Mouse (Mus musculus): ENCODE data around the gene Cacna2d4. TPM values are rescaled to one million over a fixed set of nuclear protein-coding genes. Genes with fewer than 3 reads are reported as not detected.

The Cacna2d4 gene
- polyA plus RNA-seq (2015; fragmentation: Illumina TruSeq; extraction: RNeasy Lipid Tissue Mini Kit (QIAGEN cat#74804); ENCODE audit: insufficient read depth, low replicate concordance), result 2.0 TPM

DNA sequence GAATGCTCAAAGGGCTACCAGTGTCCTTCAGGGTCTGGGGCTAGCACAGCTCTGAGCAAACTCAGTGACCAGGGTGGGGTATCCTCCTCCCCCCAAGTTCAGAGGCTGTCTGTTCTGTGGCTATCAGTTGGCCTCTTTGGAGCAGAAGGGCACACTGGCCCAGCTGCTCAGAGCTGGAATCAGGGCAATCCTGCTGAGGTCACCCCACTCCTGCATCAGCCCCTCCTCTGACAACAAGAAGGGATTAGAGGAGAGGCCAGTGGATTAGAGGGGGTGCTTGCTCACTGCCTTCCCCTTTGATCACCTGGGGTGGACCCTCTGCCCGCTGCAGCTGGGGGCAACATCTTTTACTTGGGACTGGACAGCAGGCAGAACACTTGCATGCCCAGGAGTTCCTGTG is at the start of gene Cacna2d4:
Gene Cacna2d4 (plus strand): TSS at position 286 of the 400 bp plus-strand sequence.

DNA sequence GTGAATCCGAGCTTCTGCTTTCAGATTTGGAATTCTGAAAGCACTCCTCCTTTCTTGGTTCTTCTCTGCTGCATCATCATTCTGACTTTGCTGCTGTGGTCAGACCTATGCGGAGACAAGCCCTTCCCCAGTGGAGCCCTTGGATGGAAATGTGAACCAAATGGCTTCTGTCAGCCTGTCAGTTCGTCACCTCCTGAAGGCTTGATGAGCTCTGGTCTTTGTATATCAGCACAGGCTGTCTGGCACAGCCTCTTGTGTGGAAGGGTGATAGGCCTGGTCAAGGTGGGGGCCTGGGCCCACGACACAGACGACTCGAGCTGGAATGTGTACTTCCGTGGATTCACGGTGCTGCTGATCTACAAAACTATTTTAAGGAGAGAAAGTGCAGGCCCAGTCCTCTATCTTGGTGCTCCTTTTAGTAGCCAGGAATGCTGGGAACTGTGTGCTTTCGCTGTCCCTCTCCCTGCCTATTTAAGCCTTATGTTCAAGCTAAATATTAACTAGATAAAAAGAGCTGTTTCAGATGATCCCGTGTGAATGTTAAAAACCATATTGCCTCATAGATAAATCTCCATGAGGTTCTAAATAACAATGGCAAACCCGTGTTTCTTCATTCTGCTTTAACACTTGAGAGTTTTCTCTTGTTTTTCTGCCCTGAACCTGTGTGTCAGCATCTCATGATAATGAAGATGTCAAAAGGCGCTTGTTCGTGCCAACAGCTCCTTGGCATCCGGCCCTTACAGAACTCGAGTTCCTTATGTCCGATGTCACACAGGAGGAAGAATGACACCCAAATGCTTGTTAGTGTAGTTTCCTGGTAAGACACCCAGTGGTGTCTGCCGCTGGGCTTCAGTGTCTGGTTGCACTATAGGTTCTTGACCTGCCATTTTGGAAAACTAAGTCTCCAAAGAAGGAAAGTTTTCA is 39.7 kb upstream of the Cacna2d4 start, which contains the start of gene Cacna1c:
Gene Cacna1c (minus strand): TSS at position 37 of the 924 bp plus-strand sequence.

GRCm38 (mm10) chr6:119330506-119330905 is 94.2 kb downstream of the Cacna2d4 start, which contains the start of gene Lrtm2:
Gene Lrtm2 (minus strand): TSS chr6:119330766.

Other genes with a start within 250 kb of the Cacna2d4 start
- 16.5 TPM for gene Dcp1b, start 61.3 kb upstream of the Cacna2d4 start, polyA plus RNA-seq (2015; fragmentation: Illumina TruSeq; extraction: RNeasy Lipid Tissue Mini Kit (QIAGEN cat#74804); ENCODE audit: insufficient read depth, low replicate concordance)
- gene Cacna1c, start 40.1 kb upstream of the Cacna2d4 start, polyA plus RNA-seq (2015; fragmentation: Illumina TruSeq; extraction: RNeasy Lipid Tissue Mini Kit (QIAGEN cat#74804); ENCODE audit: insufficient read depth, low replicate concordance), result 3.1 TPM
- 0.36 TPM for gene Lrtm2, start 94.2 kb downstream of the Cacna2d4 start, polyA plus RNA-seq (2015; fragmentation: Illumina TruSeq; extraction: RNeasy Lipid Tissue Mini Kit (QIAGEN cat#74804); ENCODE audit: insufficient read depth, low replicate concordance)
- 59.8 TPM for gene Adipor2, start 181.2 kb downstream of the Cacna2d4 start, polyA plus RNA-seq (2015; fragmentation: Illumina TruSeq; extraction: RNeasy Lipid Tissue Mini Kit (QIAGEN cat#74804); ENCODE audit: insufficient read depth, low replicate concordance)
- 33.4 TPM for gene Fbxl14, start 243.1 kb downstream of the Cacna2d4 start, polyA plus RNA-seq (2015; fragmentation: Illumina TruSeq; extraction: RNeasy Lipid Tissue Mini Kit (QIAGEN cat#74804); ENCODE audit: insufficient read depth, low replicate concordance)